Mouse (Mus musculus) neutrophil, adult 65 days (primary cell): Measurements from ENCODE around the gene Vmn2r94. TPM values are rescaled to one million over a fixed set of nuclear protein-coding genes. Genes with fewer than 3 reads are reported as not detected.

Source experiments
- total RNA-seq: library from RNA; stranded (reverse); gene quantifications from 2 replicates; pipeline ENCODE4 v1.2.4, GENCODE M21; 2023

Vmn2r94 gene
- not detected in 2 replicates for total RNA-seq

DNA sequence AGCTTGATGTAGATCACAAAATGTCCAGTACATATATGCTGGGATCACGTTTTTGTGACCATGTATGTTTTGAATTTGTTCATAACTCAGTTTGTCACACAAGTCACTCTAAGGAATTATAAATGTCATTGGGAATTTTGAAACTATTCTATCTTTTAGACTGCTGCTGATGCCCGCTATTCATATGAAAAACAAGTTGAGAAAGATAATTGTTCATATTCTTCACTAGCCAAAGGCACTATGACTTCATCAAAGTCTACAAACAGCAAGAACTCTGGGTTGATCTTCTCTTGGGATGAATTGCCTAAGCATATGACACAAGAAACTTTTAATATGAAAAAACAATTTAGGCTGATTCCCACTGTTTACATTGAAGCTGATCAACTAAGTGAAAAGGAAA is at the start of gene Vmn2r94:
Gene Vmn2r94 (minus strand): TSS at position 101 of the 400 bp plus-strand sequence.

DNA sequence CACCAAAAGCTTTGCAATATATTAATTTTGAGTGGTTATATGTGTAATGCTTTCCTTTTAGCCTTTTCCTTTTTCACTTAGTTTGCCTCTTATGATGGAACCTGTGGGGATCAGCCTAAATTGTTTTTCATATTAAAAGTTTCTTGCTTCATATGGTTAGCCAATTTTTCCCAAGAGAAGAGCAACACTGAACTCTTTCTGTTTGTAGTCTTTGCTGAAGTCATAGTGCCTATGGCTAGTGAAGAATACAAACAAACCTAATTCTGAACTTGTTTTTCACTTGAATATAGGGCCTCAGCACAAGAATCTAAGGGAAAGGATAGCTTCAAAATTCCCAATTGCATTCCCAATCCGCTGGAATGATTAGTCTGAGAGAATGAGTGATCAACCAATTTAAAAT is 20.2 kb upstream of the Vmn2r94 start, which contains the start of gene Vmn2r93:
Gene Vmn2r93 (plus strand): TSS at position 301 of the 400 bp plus-strand sequence.

Other genes starting within 250 kb of the Vmn2r94 start
- gene Vmn2r124, start 228.3 kb downstream of the Vmn2r94 start, total RNA-seq: not detected in 2 replicates
- not detected in 2 replicates for gene Vmn2r91, start 192.7 kb downstream of the Vmn2r94 start, total RNA-seq
- gene Vmn2r92, start 125.9 kb downstream of the Vmn2r94 start, total RNA-seq: 0.06 TPM in 1 of 2 replicates, not detected in the other
- not detected in 2 replicates for gene Vmn2r93, start 20.3 kb upstream of the Vmn2r94 start, total RNA-seq
- gene Vmn2r95, start 146.3 kb upstream of the Vmn2r94 start, total RNA-seq: not detected in 2 replicates